Mouse (Mus musculus) right cerebral cortex, adult 2 months (tissue): ENCODE measurements around the gene Capsl.

ENCODE experiments used
- DNase-seq, 2 experiments: peaks; one replicate each; pipeline ENCODE4 v3.0.0; 2021 to 2022; ENCODE audit warnings: low spot score in 2 of 2

Capsl gene

GRCm38 (mm10) chr15:9435534-9436180 lies at the start of gene Capsl:
Capsl (plus strand) TSS chr15:9436028.
- peak; percentile 80 to 87 for DNase-seq

- no peak for DNase-seq
Observed at GRCm38 (mm10) chr15:9409475-9409874, 26.4 kb upstream of the Capsl start.

GRCm38 (mm10) chr15:9421163-9421562 lies 14.7 kb upstream of the Capsl start:
- DNase-seq: no peak

- DNase-seq: no peak
Observed at GRCm38 (mm10) chr15:9427849-9428248, 8.0 kb upstream of the Capsl start.

- DNase-seq: no peak
Observed at GRCm38 (mm10) chr15:9429843-9430242, 6.0 kb upstream of the Capsl start.

GRCm38 (mm10) chr15:9451999-9452398 lies 16.2 kb downstream of the Capsl start:
- no peak for DNase-seq

- no peak for DNase-seq
Observed at GRCm38 (mm10) chr15:9452842-9453241, 17.0 kb downstream of the Capsl start.

- DNase-seq: no peak
Observed at GRCm38 (mm10) chr15:9454198-9454597, 18.4 kb downstream of the Capsl start.

GRCm38 (mm10) chr15:9455241-9455640 lies 19.4 kb downstream of the Capsl start:
- DNase-seq: peak; percentile 26 to 43

- no peak for DNase-seq
Observed at GRCm38 (mm10) chr15:9463521-9464027, 27.7 kb downstream of the Capsl start.

GRCm38 (mm10) chr15:9464039-9464438 lies 28.2 kb downstream of the Capsl start:
- no peak for DNase-seq

GRCm38 (mm10) chr15:9471053-9471685 lies 35.3 kb downstream of the Capsl start:
- no peak for DNase-seq

GRCm38 (mm10) chr15:9472167-9472566 lies 36.3 kb downstream of the Capsl start:
- no peak for DNase-seq

- DNase-seq: no peak
Observed at GRCm38 (mm10) chr15:9472618-9473017, 36.8 kb downstream of the Capsl start.

- DNase-seq: no peak
Observed at GRCm38 (mm10) chr15:9473188-9473587, 37.4 kb downstream of the Capsl start.

GRCm38 (mm10) chr15:9489417-9490118 lies 53.7 kb downstream of the Capsl start:
- no peak for DNase-seq

GRCm38 (mm10) chr15:9492077-9492476 lies 56.2 kb downstream of the Capsl start:
- no peak for DNase-seq
